Mouse (Mus musculus): ENCODE measurements around the gene Mobp. TPM values are rescaled to one million over a fixed set of nuclear protein-coding genes. Genes with fewer than 3 reads are reported as not detected.
A peak's percentile ranks its signal among the peaks of the same experiment; 100 is the strongest.

The Mobp gene
- polyA plus RNA-seq, 1 experiment, result 0.08 TPM

DNA sequence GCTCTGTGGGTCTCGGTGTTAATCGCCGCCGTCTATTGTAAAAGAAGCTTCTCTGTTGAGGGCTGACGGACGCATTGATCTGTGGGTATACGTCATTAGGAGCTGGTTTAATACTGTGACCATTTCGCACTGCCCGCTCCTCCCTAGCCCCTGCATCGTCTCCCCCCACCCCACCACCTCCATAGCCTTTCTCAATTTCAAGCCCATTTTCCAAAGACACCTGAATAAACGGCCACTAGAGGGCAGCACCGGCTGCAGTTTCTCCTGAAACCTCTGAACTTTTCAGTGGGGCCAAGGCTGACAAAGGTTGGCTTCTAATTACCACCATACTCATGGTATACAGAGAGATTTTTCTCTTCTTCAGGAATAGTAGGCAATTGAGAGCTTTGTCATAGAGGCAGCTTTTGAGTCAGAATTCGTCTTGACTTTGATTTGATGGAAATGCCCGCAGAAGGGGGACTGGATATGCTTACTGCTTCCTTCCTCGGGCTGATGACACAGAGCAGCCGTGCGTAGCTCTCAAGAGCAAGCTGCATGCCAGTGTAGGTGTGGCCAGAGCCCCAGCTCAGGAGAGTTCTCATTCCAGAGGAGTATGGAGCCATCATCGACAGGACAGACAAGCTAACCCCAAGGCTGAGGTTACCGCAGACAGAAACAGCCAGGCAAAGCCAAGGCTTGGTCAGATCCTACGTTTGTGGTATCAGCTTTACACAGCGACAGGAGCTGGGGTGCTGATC is 42.0 kb downstream of the Mobp start:
- TF ChIP-seq CTCF (IDR thresholded peaks at IDR 0.05; ENCODE audit: borderline replicate concordance, extremely low read depth, insufficient read depth, insufficient read length) (peak; percentile 89), POLR2A (IDR thresholded peaks at IDR 0.05; ENCODE audit: borderline replicate concordance, extremely low read depth, insufficient read depth, insufficient read length, poor library complexity, severe bottlenecking) (peak; percentile 25; the same call in 1 of the 2 replicates)
- peak; percentile 95 for DNase-seq (ENCODE audit: low read depth)

DNA sequence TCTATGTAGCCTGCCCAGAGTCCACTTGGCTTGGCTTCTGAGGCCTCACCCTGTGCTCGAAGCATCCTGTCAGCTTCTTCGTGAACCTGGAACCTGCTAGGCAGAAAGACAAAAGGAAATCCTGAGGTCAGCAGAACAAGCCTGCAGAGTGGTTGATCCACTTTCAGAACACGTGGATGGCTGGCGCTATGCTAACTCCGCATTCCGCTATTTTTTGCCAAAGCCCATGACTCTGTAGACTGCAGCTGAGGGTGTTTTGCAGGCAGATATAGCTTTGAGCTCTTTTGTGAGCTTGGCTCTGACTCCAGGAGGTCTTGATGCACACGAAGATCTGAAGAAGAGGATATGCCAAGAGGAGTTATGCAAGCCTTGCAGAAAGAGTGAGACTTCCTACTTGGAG is 43.2 kb downstream of the Mobp start:
- peak; percentile 17 for DNase-seq (ENCODE audit: low read depth)
- no peak for TF ChIP-seq POLR2A (IDR thresholded peaks at IDR 0.05; ENCODE audit: borderline replicate concordance, extremely low read depth, insufficient read depth, insufficient read length, poor library complexity, severe bottlenecking)
- TF ChIP-seq CTCF (IDR thresholded peaks at IDR 0.05; ENCODE audit: borderline replicate concordance, extremely low read depth, insufficient read depth, insufficient read length), result no peak

DNA sequence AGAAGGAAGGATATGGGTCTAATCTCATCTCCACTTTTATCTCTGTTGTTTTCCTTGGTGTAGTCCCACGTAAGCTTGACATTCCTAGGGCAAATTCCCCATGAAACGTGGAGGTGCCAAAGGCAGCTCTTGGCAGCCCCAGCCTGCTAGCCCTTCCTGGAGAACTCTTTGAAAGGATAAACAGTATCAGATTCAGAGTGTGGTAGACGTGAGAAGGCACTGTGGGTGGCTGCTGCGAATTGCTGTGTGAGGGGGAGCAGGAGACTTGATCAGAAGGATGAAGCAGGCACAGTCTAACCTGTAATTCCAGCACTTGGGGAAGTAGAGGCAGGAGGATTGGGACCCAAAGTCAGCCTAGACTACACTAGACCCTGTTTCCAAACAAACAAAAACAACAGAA is 51.4 kb downstream of the Mobp start:
- no peak for TF ChIP-seq POLR2A (IDR thresholded peaks at IDR 0.05; ENCODE audit: borderline replicate concordance, extremely low read depth, insufficient read depth, insufficient read length, poor library complexity, severe bottlenecking)
- TF ChIP-seq CTCF (IDR thresholded peaks at IDR 0.05; ENCODE audit: borderline replicate concordance, extremely low read depth, insufficient read depth, insufficient read length), result no peak
- DNase-seq (ENCODE audit: low read depth), result no peak

DNA sequence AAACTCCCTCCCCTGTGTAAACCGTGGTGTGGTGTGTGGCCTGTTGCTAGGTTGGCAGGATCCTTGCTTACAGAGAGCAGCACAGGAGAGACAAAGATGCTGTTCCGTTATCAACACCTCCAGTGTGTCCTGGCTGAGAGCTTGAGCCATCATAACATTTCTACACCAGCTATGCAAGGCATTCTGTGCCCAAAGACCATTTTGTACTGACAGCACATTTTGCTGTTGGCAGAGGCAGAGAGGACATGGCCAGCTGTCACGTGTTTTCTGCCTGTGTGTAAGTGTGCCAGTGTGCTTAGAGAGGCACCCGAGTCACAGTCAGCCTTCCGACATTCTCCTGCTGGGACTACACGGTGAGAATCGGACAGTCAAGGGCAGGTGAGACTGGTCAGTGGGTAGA is 52.2 kb downstream of the Mobp start:
- TF ChIP-seq POLR2A (IDR thresholded peaks at IDR 0.05; ENCODE audit: borderline replicate concordance, extremely low read depth, insufficient read depth, insufficient read length, poor library complexity, severe bottlenecking), result no peak
- no peak for TF ChIP-seq CTCF (IDR thresholded peaks at IDR 0.05; ENCODE audit: borderline replicate concordance, extremely low read depth, insufficient read depth, insufficient read length)
- no peak for DNase-seq (ENCODE audit: low read depth)

DNA sequence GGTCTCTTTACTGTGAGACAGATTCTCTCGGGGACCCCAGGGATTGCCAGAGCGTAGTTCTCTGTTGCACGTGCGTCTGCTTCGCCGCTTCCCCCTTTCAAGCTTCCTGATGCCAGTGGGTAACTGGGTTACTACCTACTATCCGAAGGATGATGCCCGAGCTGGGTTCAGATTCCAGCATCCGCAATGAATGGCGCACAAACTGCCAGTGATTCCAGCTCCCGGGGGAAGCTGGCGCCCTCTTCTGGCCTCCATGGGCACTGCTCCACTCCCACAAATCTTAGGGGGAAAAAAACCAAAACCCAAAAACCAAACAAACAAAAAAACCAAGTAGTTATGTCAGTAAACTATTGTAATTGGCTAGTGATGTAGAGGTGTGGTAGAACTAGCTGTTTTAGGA is 53.2 kb downstream of the Mobp start:
- TF ChIP-seq CTCF (IDR thresholded peaks at IDR 0.05; ENCODE audit: borderline replicate concordance, extremely low read depth, insufficient read depth, insufficient read length) (peak; percentile 84), POLR2A (IDR thresholded peaks at IDR 0.05; ENCODE audit: borderline replicate concordance, extremely low read depth, insufficient read depth, insufficient read length, poor library complexity, severe bottlenecking) (no peak)
- no peak for DNase-seq (ENCODE audit: low read depth)

DNA sequence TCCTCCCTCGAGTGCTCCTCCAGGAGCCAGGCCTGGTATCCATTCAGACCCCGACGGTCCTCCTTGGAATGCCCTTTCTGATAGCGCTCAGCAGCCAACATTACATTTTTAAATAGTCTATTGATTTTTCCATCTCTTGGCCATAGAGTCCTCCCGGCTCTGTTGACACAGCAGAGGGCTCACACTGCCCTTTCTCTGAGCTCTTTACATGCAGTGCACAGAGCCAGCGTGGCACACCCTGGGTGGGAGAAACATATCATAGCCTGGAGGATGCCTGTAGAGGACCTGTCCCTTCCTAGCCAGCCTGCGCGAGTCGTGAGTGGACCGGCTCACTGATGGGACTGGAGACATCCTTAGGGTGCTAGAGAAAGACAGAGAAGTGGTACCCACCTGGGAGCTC is 54.4 kb downstream of the Mobp start:
- DNase-seq (ENCODE audit: low read depth), result no peak
- no peak for TF ChIP-seq CTCF (IDR thresholded peaks at IDR 0.05; ENCODE audit: borderline replicate concordance, extremely low read depth, insufficient read depth, insufficient read length)

DNA sequence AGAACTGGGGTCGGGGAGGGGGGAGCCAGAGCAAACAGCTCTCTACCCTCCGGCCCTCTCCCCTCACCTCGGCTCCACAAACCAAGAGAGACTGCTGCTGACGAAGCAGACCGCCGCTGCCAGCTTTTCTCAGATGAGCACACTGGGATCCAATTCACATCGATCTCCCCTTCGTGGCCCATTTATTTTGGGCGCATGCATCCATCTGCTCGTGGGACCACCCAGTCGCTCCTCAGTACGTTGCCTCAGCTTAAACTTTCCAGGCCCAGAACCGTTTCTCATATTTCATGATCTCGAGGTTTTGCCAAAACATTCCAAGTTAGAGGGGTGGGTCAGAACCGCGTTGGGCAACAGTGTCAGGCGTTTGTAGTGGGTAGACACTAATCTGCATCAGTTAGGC is 57.4 kb downstream of the Mobp start:
- no peak for DNase-seq (ENCODE audit: low read depth)
- no peak for TF ChIP-seq POLR2A (IDR thresholded peaks at IDR 0.05; ENCODE audit: borderline replicate concordance, extremely low read depth, insufficient read depth, insufficient read length, poor library complexity, severe bottlenecking)
- TF ChIP-seq CTCF (IDR thresholded peaks at IDR 0.05; ENCODE audit: borderline replicate concordance, extremely low read depth, insufficient read depth, insufficient read length), result no peak

DNA sequence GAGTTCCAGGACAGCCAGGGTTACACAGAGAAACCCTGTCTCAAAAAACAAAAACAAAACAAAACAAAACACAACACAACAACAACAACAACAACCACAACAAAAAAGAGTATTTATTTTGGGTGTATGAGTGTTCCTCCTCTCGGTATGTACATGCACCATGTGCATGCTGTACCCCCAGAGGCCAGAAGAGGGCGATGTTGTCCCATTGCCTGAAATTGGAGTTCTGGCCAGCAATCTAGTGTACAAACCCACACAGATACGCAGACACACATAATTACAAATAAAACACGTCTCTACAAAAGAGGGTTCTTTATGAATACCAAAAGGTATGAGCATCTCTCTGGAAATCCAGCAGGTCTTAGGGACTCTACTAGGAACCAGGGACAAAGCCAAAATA is 60.6 kb downstream of the Mobp start:
- TF ChIP-seq CTCF (IDR thresholded peaks at IDR 0.05; ENCODE audit: borderline replicate concordance, extremely low read depth, insufficient read depth, insufficient read length), result peak; percentile 76
- TF ChIP-seq POLR2A (IDR thresholded peaks at IDR 0.05; ENCODE audit: borderline replicate concordance, extremely low read depth, insufficient read depth, insufficient read length, poor library complexity, severe bottlenecking), result no peak
- DNase-seq (ENCODE audit: low read depth), result peak; percentile 44

DNA sequence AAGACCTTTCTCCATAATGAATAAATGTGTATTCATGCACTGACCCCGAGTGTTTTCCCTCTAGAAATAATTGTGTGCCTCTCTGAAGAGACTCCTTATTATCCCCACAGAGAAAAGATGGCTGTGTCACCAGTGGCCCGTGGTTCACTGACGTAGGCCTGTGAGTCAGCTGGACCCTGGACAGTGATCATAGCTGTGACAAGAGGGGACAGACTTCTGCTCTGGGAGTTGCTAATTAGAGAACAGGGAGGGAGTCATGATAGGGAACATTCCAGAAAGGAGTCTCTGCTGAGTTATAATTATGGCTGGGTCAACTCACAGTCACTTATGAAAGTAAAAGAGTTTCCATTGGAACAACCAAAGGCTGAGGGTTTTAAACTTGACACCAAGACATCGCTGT is 61.4 kb downstream of the Mobp start:
- DNase-seq (ENCODE audit: low read depth), result peak; percentile 30
- TF ChIP-seq POLR2A (IDR thresholded peaks at IDR 0.05; ENCODE audit: borderline replicate concordance, extremely low read depth, insufficient read depth, insufficient read length, poor library complexity, severe bottlenecking) (no peak), CTCF (IDR thresholded peaks at IDR 0.05; ENCODE audit: borderline replicate concordance, extremely low read depth, insufficient read depth, insufficient read length) (no peak)

DNA sequence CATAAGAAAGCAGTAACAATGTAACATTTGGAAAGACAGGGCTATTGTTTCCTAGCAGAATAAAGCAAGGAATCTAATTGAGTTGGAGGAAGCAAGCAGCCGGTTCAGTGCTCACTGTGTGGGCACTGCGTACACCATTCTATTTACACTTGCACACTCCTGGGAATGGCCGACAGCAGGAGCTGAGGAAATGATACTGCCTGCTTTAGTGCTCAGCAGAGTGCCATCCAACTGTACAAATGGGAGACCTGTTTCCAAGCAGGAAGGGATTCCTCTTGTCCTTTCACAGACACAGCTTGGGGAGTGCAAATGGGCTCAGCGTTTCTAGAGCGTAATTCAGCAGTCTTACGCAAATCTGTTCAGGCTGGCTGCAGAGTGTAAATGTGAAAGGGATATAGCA is 63.4 kb downstream of the Mobp start:
- peak; percentile 21 for DNase-seq (ENCODE audit: low read depth)
- no peak for TF ChIP-seq CTCF (IDR thresholded peaks at IDR 0.05; ENCODE audit: borderline replicate concordance, extremely low read depth, insufficient read depth, insufficient read length)
- TF ChIP-seq POLR2A (IDR thresholded peaks at IDR 0.05; ENCODE audit: borderline replicate concordance, extremely low read depth, insufficient read depth, insufficient read length, poor library complexity, severe bottlenecking), result no peak

DNA sequence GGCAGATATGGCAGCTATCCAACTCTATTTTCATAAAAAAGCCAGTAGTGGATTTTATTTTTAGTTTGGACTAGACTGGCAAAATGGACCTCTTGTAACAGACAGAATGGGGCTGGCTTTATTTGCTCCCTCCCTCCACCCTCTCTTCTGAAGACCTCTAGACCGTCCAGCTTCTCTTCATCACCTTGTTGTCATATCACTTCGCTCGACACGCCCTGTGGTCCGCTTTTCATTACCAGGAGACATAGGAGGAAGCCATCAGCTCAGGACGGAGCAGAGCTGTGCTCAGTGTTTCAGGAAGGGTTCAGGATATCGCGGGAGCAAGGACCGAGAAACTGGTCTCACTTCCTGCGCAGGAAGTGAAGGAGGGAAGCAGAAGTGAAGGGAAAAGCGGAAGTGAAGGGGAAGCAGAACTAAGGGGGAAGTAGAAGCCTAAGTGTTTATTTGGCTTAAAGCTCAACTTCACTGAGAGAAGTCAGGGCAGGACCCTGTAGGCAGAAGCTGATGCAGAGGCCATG is 65.5 kb downstream of the Mobp start:
- no peak for DNase-seq (ENCODE audit: low read depth)
- TF ChIP-seq CTCF (IDR thresholded peaks at IDR 0.05; ENCODE audit: borderline replicate concordance, extremely low read depth, insufficient read depth, insufficient read length) (no peak), POLR2A (IDR thresholded peaks at IDR 0.05; ENCODE audit: borderline replicate concordance, extremely low read depth, insufficient read depth, insufficient read length, poor library complexity, severe bottlenecking) (no peak)

DNA sequence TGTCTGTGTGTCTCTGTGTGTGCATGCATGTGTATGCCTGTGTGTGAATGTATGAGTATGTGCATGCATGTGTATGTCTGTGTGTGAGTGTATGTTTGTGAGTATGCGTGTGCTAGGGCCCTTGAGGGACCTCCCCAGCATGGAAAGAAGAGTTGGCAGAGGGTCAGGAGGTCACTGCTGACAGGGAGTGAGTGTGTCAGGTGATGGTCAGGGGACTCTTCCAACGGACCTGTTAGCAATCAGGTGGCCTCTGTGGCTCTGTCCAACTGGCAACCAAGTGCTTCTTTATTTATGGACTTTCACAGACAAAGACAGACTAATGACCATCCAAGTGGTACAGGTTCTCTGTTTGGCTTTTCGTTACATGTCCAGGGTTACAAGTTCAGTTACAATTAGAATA is 69.9 kb downstream of the Mobp start:
- TF ChIP-seq CTCF (IDR thresholded peaks at IDR 0.05; ENCODE audit: borderline replicate concordance, extremely low read depth, insufficient read depth, insufficient read length), result no peak
- no peak for TF ChIP-seq POLR2A (IDR thresholded peaks at IDR 0.05; ENCODE audit: borderline replicate concordance, extremely low read depth, insufficient read depth, insufficient read length, poor library complexity, severe bottlenecking)
- DNase-seq (ENCODE audit: low read depth), result no peak

Other genes starting within 250 kb of the Mobp start
- gene Gorasp1, start 212.1 kb upstream of the Mobp start, polyA plus RNA-seq (2012; rRNA removed), result 22.5 and 23.2 TPM in 2 replicates
- 1.1 and 2.1 TPM in 2 replicates for gene Ttc21a, start 212.1 kb upstream of the Mobp start, polyA plus RNA-seq (2012; rRNA removed)
- gene Csrnp1, start 165.0 kb upstream of the Mobp start, polyA plus RNA-seq (2012; rRNA removed), result 3.4 and 4.9 TPM in 2 replicates
- gene Xirp1, start 126.1 kb upstream of the Mobp start, polyA plus RNA-seq (2012; rRNA removed), result 0.01 TPM in 1 of 2 replicates, not detected in the other
- 4.4 and 6.4 TPM in 2 replicates for gene Cx3cr1, start 79.8 kb upstream of the Mobp start, polyA plus RNA-seq (2012; rRNA removed)
- 0.08 and 0.19 TPM in 2 replicates for gene Ccr8, start 57.6 kb upstream of the Mobp start, polyA plus RNA-seq (2012; rRNA removed)
- 29.0 and 30.3 TPM in 2 replicates for gene Slc25a38, start 39.3 kb upstream of the Mobp start, polyA plus RNA-seq (2012; rRNA removed)
- 1,952 and 2,264 TPM in 2 replicates for gene Rpsa, start 22.0 kb upstream of the Mobp start, polyA plus RNA-seq (2012; rRNA removed)
- gene Myrip, start 151.8 kb downstream of the Mobp start, polyA plus RNA-seq (2012; rRNA removed), result 3.9 and 8.0 TPM in 2 replicates